8 mouse cellular contexts compared by ENCODE assay signal in genomic region chr2:119594113-119594981, GRCm38 (mm10). TPM values are rescaled to one million over a fixed set of nuclear protein-coding genes. Genes with fewer than 3 reads are reported as not detected.
DNase-seq lines count a peak whose midpoint lies in the region; ATAC-seq and TF ChIP-seq lines count a peak whose summit lies in the region.

No protein-coding gene starts in this region.

- no peaks in the 10 kb centered on the region for H3K27me3 ChIP-seq in embryonic facial prominence, embryonic 15.5 days
- no peaks in the 10 kb centered on the region for H3K27me3 ChIP-seq in limb, embryonic 14.5 days (ENCODE audit: control insufficient read depth, insufficient read depth, low read length)
- H3K27me3 ChIP-seq in midbrain, postnatal 0 days (ENCODE audit: insufficient read depth, low read length): no peaks in the 10 kb centered on the region

- peak; percentile 98 for DNase-seq in 416B (ENCODE audit: low read depth)
- DNase-seq in heart, adult 8-10 months (ENCODE audit: low spot score): peak; percentile 99
- DNase-seq in kidney, adult 9 months: peak; percentile 98
- peak; percentile 98 for DNase-seq in limb, embryonic 14.5 days (ENCODE audit: low spot score)
- peak; percentile 98 for DNase-seq in midbrain, postnatal 0 days (ENCODE audit: low spot score)
- peak; percentile 91 to 95 for DNase-seq in spleen, postnatal 14 days (ENCODE audit: low spot score in 2 of 2)

- H3K27ac ChIP-seq in bone marrow, adult 2 months (ENCODE audit: control insufficient read depth, insufficient read depth, low read depth, low read length, poor library complexity): peak overlapping the region; percentile 94
- peak overlapping the region; percentile 86 for H3K27ac ChIP-seq in embryonic facial prominence, embryonic 15.5 days (replicated peaks)
- peak overlapping the region; percentile 89 for H3K27ac ChIP-seq in limb, embryonic 14.5 days (replicated peaks; ENCODE audit: low read depth, low read length)
- H3K27ac ChIP-seq in midbrain, postnatal 0 days (ENCODE audit: low read depth, low read length): peak overlapping the region; percentile 83

- no peaks in the 10 kb centered on the region for H3K9me3 ChIP-seq in embryonic facial prominence, embryonic 15.5 days (replicated peaks)
- no peaks in the 10 kb centered on the region for H3K9me3 ChIP-seq in limb, embryonic 14.5 days (ENCODE audit: control insufficient read depth, low read length)
- H3K9me3 ChIP-seq in midbrain, postnatal 0 days (ENCODE audit: low read length): no peaks in the 10 kb centered on the region

- peak overlapping the region; percentile 82 for H3K9ac ChIP-seq in embryonic facial prominence, embryonic 15.5 days
- H3K9ac ChIP-seq in limb, embryonic 14.5 days (ENCODE audit: low read depth, low read length, severe bottlenecking): peak overlapping the region; percentile 95
- H3K9ac ChIP-seq in midbrain, postnatal 0 days (replicated peaks; ENCODE audit: low read length, poor library complexity, severe bottlenecking): peak overlapping the region; percentile 92

- H3K4me1 ChIP-seq in bone marrow, adult 2 months (ENCODE audit: control insufficient read depth, insufficient read depth, low read length): peaks cover 2% of the 10 kb centered on the region; the same call in 1 of the 2 replicates
- peaks cover 6% of the 10 kb centered on the region for H3K4me1 ChIP-seq in embryonic facial prominence, embryonic 15.5 days
- H3K4me1 ChIP-seq in limb, embryonic 14.5 days (ENCODE audit: control insufficient read depth, insufficient read depth, low read length): peaks cover 12% of the 10 kb centered on the region
- no peaks in the 10 kb centered on the region for H3K4me1 ChIP-seq in midbrain, postnatal 0 days (ENCODE audit: insufficient read depth, low read length)

- peak overlapping the region; percentile 51 for H3K4me2 ChIP-seq in embryonic facial prominence, embryonic 15.5 days (replicated peaks)
- H3K4me2 ChIP-seq in limb, embryonic 14.5 days (replicated peaks; ENCODE audit: low read depth, low read length, severe bottlenecking): peak overlapping the region; percentile 66
- H3K4me2 ChIP-seq in midbrain, postnatal 0 days (ENCODE audit: low read depth, low read length, poor library complexity, severe bottlenecking): peak overlapping the region; percentile 60

- ATAC-seq in embryonic facial prominence, embryonic 15.5 days (ENCODE audit: insufficient number of reproducible peaks, low FRiP score, low TSS enrichment, low read depth): peak; percentile 97
- peak; percentile 99 for ATAC-seq in limb, embryonic 14.5 days (ENCODE audit: low FRiP score, low read depth)
- peak; percentile 98 for ATAC-seq in midbrain, postnatal 0 days (ENCODE audit: low FRiP score)

- no peak for TF ChIP-seq CTCF in bone marrow, adult 2 months (IDR thresholded peaks at IDR 0.05; ENCODE audit: control insufficient read depth, insufficient read depth, low read length)
- TF ChIP-seq CTCF in midbrain, postnatal 0 days (IDR thresholded peaks at IDR 0.05): no peak; the same call in 1 of the 2 replicates

- under 1% methylated on average over 60 of the region's 61 CpGs for WGBS in bone marrow, adult 2 months
- WGBS in embryonic facial prominence, embryonic 15.5 days: under 1% methylated on average over 61 of the region's 61 CpGs
- WGBS in limb, embryonic 14.5 days: 0% methylated on average over 45 of the region's 61 CpGs
- under 1% methylated on average over 56 of the region's 61 CpGs for WGBS in midbrain, postnatal 0 days

- peaks cover 26% of the 10 kb centered on the region for H3K36me3 ChIP-seq in embryonic facial prominence, embryonic 15.5 days
- peaks cover 27% of the 10 kb centered on the region for H3K36me3 ChIP-seq in limb, embryonic 14.5 days (ENCODE audit: control insufficient read depth, insufficient read depth, low read length)
- peaks cover 12% of the 10 kb centered on the region; the same call in 1 of the 2 replicates for H3K36me3 ChIP-seq in midbrain, postnatal 0 days (ENCODE audit: insufficient read depth, low read length)

- H3K4me3 ChIP-seq in bone marrow, adult 2 months (replicated peaks; ENCODE audit: control insufficient read depth, low read depth, low read length): peak overlapping the region; percentile 79
- peak overlapping the region; percentile 76 for H3K4me3 ChIP-seq in embryonic facial prominence, embryonic 15.5 days (replicated peaks)
- peak overlapping the region; percentile 97 for H3K4me3 ChIP-seq in limb, embryonic 14.5 days (replicated peaks; ENCODE audit: low read length)
- H3K4me3 ChIP-seq in midbrain, postnatal 0 days (ENCODE audit: low read depth, low read length): peak overlapping the region; percentile 95

- peak; percentile 94; the same call in 1 of the 2 replicates for TF ChIP-seq POLR2A in bone marrow, adult 2 months (IDR thresholded peaks at IDR 0.05; ENCODE audit: borderline replicate concordance, control insufficient read depth, low read depth, low read length)
- TF ChIP-seq POLR2A in limb, embryonic 14.5 days (IDR thresholded peaks at IDR 0.05; ENCODE audit: borderline replicate concordance, extremely low read depth, insufficient read depth, insufficient read length): peak; percentile 83; the same call in 1 of the 2 replicates

RNA-seq across cellular contexts. Expression of gene Nusap1, which starts 23.8 kb away (rescaled TPM):
- 62.0 and 65.0 TPM in 2 replicates for polyA plus RNA-seq in bone marrow, adult 2 months (2011; ENCODE audit: insufficient read depth, insufficient read length, low replicate concordance, missing spikeins)
- polyA plus RNA-seq in embryonic facial prominence, embryonic 15.5 days (2015; fragmentation: Nextera tagmentation; extraction: Ambion mirVana): 57.3 and 60.0 TPM in 2 replicates
- 1 to 10 TPM in 1 of 4 experiments, under 1 TPM in 3; 0.28 to 1.7 (median 0.37) TPM for total RNA-seq in heart, adult 8-10 months (2022)
- polyA plus RNA-seq in limb, embryonic 14.5 days (2012; rRNA removed): 24.3 and 37.8 TPM in 2 replicates
- polyA plus RNA-seq in limb, embryonic 14.5 days (2014; fragmentation: Nextera tagmentation; extraction: Ambion mirVana): 51.9 and 58.6 TPM in 2 replicates
- total RNA-seq in midbrain, postnatal 0 days (2014; rRNA removed): 3.9 and 6.3 TPM in 2 replicates
- polyA plus RNA-seq in midbrain, postnatal 0 days (2015; fragmentation: Nextera tagmentation; extraction: Ambion mirVana): 4.2 and 4.8 TPM in 2 replicates

RNA-seq across cellular contexts. Expression of gene Oip5, which starts 23.9 kb away (rescaled TPM):
- 13.0 and 22.2 TPM in 2 replicates for polyA plus RNA-seq in bone marrow, adult 2 months (2011; ENCODE audit: insufficient read depth, insufficient read length, low replicate concordance, missing spikeins)
- polyA plus RNA-seq in embryonic facial prominence, embryonic 15.5 days (2015; fragmentation: Nextera tagmentation; extraction: Ambion mirVana): 17.3 and 18.3 TPM in 2 replicates
- total RNA-seq in heart, adult 8-10 months (2022): 1 to 10 TPM in 1 of 4 experiments, under 1 TPM in 3; 0.34 to 1.2 (median 0.58) TPM
- polyA plus RNA-seq in limb, embryonic 14.5 days (2012; rRNA removed): 19.6 and 19.8 TPM in 2 replicates
- 16.3 and 16.6 TPM in 2 replicates for polyA plus RNA-seq in limb, embryonic 14.5 days (2014; fragmentation: Nextera tagmentation; extraction: Ambion mirVana)
- total RNA-seq in midbrain, postnatal 0 days (2014; rRNA removed): 3.1 and 5.2 TPM in 2 replicates
- 2.9 and 3.0 TPM in 2 replicates for polyA plus RNA-seq in midbrain, postnatal 0 days (2015; fragmentation: Nextera tagmentation; extraction: Ambion mirVana)

RNA-seq across cellular contexts. Expression of gene Chp1, which starts 46.9 kb away (rescaled TPM):
- 31.5 and 36.0 TPM in 2 replicates for polyA plus RNA-seq in bone marrow, adult 2 months (2011; ENCODE audit: insufficient read depth, insufficient read length, low replicate concordance, missing spikeins)
- 69.3 and 70.3 TPM in 2 replicates for polyA plus RNA-seq in embryonic facial prominence, embryonic 15.5 days (2015; fragmentation: Nextera tagmentation; extraction: Ambion mirVana)
- total RNA-seq in heart, adult 8-10 months (2022): 10 to 100 TPM; 84.3 to 96.9 (median 85.1) TPM
- polyA plus RNA-seq in limb, embryonic 14.5 days (2012; rRNA removed): 53.8 and 61.7 TPM in 2 replicates
- 55.6 and 64.4 TPM in 2 replicates for polyA plus RNA-seq in limb, embryonic 14.5 days (2014; fragmentation: Nextera tagmentation; extraction: Ambion mirVana)
- 54.7 and 69.4 TPM in 2 replicates for total RNA-seq in midbrain, postnatal 0 days (2014; rRNA removed)
- polyA plus RNA-seq in midbrain, postnatal 0 days (2015; fragmentation: Nextera tagmentation; extraction: Ambion mirVana): 51.0 and 51.5 TPM in 2 replicates

RNA-seq across cellular contexts. Expression of gene Exd1, which starts 46.9 kb away (rescaled TPM):
- polyA plus RNA-seq in bone marrow, adult 2 months (2011; ENCODE audit: insufficient read depth, insufficient read length, low replicate concordance, missing spikeins): 1.0 TPM in 1 of 2 replicates, not detected in the other
- polyA plus RNA-seq in embryonic facial prominence, embryonic 15.5 days (2015; fragmentation: Nextera tagmentation; extraction: Ambion mirVana): 0.29 and 0.43 TPM in 2 replicates
- 1 to 10 TPM in 1 of 4 experiments, under 1 TPM in 3; 0.13 to 1.4 (median 0.55) TPM for total RNA-seq in heart, adult 8-10 months (2022)
- polyA plus RNA-seq in limb, embryonic 14.5 days (2012; rRNA removed): 0.12 and 0.19 TPM in 2 replicates
- 0.12 and 0.39 TPM in 2 replicates for polyA plus RNA-seq in limb, embryonic 14.5 days (2014; fragmentation: Nextera tagmentation; extraction: Ambion mirVana)
- total RNA-seq in midbrain, postnatal 0 days (2014; rRNA removed): 0.93 and 2.3 TPM in 2 replicates
- polyA plus RNA-seq in midbrain, postnatal 0 days (2015; fragmentation: Nextera tagmentation; extraction: Ambion mirVana): 0.84 and 0.91 TPM in 2 replicates

Comparison
In these comparisons a context has a peak if more than half of its experiments do, and no peak if none do; other contexts are left out.
1. Peak in every context shown above with its lines: DNase-seq, ATAC-seq, H3K4me3 ChIP-seq and H3K27ac ChIP-seq.